Mouse (Mus musculus) erythroblast, embryonic 14.5 days (primary cell): ENCODE measurements around the gene Mab21l2.

Experiments used
- GATA1 ChIP-seq: IDR thresholded peaks from 2 replicates; pipeline ENCODE4 v1.6.1; 2012; ENCODE audit warnings: low read length, inconsistent platforms, mixed read lengths
- TAL1 ChIP-seq: IDR thresholded peaks from 3 replicates; pipeline ENCODE4 v1.6.1; 2012; ENCODE audit warnings: low read length, inconsistent platforms, mixed read lengths

DNA sequence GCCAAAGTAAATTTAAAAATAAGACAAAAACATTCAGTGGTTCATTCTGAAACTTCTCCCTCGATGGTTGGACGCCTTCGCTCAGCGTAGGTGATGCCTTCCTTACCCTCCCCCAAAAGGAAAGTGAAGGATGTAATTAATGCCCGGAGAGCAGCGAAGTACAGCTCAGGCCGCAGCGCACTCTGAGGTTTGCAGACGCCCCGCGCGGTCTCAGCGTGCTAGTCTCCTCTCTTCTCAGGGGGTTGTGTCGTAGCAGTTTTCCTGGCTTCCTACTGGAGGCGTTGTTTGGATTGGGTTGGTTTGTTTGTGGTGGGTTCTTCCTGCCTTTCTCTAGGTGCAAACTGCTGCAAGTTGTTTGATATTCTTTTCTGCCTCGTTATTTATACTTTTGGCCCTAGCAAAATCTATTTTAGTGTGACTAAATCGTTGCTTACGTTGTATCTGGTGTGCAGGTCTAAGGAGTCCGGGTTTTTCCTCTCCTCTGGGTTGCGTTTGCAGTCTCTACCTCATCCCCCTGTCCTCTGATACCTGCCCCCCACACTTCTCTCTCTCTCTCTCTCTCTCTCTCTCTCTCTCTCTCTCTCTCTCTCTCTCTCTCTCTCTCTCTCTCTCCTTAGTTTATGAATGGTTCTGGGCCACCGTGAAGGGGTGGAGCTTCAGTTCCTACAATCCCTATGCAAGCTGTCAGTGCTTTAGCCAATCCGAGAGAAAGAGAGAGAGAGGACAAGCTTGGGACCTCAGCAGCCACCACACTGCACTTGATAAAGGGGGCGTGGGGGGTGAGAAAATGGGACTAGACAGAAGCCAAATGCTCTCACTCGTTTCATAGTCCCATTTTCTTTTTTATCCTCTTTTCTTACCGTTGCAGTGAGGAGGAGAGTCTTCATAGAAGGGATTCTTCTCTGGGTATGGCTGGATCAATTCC lies at the start of gene Mab21l2:
- TF ChIP-seq TAL1 (no peak), GATA1 (no peak)
